Mouse (Mus musculus) heart, postnatal 25 days (tissue): ENCODE measurements around the gene Prkca. TPM values are rescaled to one million over a fixed set of nuclear protein-coding genes. Genes with fewer than 3 reads are reported as not detected.

ENCODE experiments used
- DNase-seq: peaks from one replicate; pipeline ENCODE4 v3.0.0; 2022; ENCODE audit warnings: low spot score
- intact Hi-C: fragments of 180-260 bp; cut with DNase I; formaldehyde crosslinking; loops from one replicate; pipeline ENCODE4 v1.15.1; 2025
- total RNA-seq, 2 experiments: library from RNA; stranded (reverse); gene quantifications; 2 replicates each; pipeline ENCODE4 v1.2.3; 2021

The Prkca gene
- total RNA-seq, 2 experiments from 2014 or later, result 39.0 to 39.7 TPM

DNA sequence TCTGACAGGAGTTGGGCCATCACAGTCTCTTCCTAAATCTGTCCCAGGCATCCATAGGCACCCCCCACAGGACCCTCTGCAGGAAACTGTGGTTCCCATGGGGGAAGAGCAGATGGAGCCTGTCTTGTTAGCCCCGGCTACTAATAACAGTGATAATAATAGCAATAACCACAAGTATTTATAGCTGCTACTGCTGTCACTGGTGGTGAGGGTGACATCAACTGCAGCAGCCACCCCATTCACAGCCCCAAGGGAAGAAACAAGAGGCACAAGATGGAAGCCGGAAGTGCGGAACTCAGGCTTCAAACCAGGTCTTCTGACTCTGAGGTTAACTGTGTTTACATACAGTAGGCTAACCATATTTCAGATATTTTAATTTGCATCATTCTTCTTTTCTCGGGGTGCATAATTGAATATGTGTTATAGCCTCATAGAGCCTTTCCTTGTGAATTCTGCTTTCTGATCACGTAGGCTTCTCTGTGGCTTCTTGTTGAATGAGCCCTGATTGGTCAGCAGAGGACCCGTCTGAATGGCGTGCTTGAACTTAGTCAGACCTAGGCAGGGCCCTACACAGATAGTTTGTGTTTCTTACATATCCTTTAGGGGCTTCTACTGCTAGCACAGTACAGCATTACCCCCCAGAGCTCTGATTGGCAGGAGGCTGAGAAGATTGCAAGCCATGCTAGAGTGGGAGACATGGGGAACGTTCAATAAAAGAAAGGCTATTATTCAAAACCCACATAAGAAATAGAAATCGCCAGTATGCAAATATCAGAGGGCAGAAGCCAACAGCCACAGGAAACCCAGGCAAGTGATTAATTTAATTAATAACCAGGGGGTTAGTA, 189.5 kb downstream of the Prkca start:
- intact Hi-C loops, result no loop called here
- DNase-seq, result no peak

GRCm38 (mm10) chr11:108152591-108152990, 191.1 kb downstream of the Prkca start:
- intact Hi-C loops, result no loop called here
- DNase-seq, result no peak

DNA sequence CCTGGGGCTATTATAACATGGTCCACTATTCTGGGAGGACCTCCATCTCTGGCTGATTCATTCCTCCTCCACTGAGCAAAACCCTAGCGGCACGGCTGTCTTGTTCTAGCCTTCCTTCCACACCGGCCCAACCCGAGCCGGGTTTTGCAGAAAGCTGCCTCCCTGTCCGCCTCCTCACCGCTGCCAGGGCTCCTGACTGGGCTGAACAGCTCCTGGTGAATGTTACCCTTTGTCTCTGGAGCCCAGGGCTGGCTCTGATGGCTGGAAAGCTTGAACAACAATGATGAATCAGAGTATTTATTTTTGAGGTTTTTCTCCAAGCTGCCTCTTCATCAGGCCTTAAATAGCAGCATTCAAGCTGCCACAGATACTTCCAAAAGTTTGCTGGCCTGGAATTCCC, 193.3 kb downstream of the Prkca start:
- intact Hi-C loops, result no loop called here
- DNase-seq, result peak; percentile 53

- DNase-seq, result no peak
- intact Hi-C loops, result no loop called here
Observed at GRCm38 (mm10) chr11:108149187-108149586, 194.5 kb downstream of the Prkca start.

DNA sequence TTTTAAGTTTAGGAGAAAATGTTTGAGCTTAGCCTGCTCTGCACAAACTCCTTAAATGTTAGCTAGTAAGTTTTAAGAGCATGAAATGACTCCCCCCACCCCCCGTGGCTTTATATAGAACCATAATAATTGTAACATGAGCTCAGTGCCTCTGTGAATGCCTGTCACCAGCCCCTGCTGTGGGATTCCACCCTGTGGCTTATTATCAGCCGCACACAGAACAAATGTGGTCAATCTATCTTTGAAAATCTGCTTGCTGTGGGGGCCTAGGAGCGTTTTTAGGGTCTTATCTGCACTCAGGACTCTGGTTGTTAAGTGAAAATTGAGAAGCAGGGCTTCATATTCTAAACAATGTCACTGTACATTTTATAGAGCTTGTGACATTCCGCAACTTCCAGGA, 195.2 kb downstream of the Prkca start:
- DNase-seq, result no peak
- intact Hi-C loops, result no loop called here

DNA sequence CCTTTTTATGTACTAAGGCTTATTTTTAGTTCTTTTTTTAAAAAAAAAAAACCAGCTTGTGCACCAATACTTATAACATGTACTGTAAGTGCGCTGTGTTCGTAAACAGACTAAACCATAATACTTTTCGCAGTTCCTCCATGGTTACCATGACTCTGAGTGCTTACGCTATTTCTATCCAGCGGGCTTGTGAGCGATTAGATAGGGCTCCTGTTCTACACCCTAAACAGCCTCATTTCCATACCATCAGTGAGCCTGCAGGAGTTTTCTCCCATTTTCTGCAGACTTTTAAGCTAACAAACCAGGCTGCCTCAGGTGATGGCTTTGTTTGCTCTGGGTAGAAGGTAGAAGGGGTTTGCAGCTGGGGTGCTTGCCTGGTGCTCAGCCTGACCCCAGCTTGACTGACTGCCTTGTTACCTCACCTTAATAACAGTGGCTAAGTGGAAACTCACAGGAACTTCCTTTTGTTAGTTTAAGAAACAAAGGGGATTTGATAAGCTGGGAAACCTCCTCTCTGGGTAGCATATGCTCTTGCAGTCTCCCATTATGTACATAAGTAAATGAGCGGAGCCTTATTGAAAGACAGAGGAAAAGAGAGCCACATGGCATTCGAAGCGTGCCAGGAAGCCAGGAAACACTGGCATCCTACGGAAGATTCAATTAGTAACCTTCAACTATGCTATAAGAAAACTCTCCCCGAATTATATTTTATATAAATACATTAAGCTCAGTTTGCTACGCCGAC, 197.8 kb downstream of the Prkca start:
- intact Hi-C loops, result no loop called here
- DNase-seq, result no peak

GRCm38 (mm10) chr11:108145128-108145527, 198.6 kb downstream of the Prkca start:
- intact Hi-C loops, result no loop called here
- no peak for DNase-seq

GRCm38 (mm10) chr11:108143739-108144138, 200.0 kb downstream of the Prkca start:
- intact Hi-C loops, result no loop called here
- DNase-seq, result no peak

DNA sequence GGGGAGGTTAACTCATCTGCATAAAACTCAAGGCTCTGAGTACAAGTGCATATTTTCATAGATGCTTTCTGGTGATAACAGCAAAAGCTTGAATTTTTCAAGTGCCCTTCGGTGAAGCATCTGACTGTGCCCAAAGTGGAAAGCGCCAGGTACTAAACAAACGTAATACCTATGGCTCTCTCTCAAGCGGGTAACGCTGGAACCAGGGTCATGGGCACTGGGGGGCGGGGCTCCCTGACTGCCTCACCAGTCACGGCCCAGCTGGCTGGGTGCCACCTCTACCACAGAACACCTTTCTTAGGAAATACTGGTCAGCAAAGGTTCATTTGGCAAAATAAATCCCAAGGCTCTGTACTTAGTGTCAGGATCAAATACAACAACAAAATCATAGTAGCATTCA, 203.7 kb downstream of the Prkca start:
- DNase-seq, result no peak
- intact Hi-C loops, result no loop called here

GRCm38 (mm10) chr11:108136341-108136740, 207.4 kb downstream of the Prkca start:
- no peak for DNase-seq
- intact Hi-C loops, result loop anchor here (5.0 kb wide), 1 partner anchor 206 kb away; the partner anchor contains the start of genes Apoh and Prkca

DNA sequence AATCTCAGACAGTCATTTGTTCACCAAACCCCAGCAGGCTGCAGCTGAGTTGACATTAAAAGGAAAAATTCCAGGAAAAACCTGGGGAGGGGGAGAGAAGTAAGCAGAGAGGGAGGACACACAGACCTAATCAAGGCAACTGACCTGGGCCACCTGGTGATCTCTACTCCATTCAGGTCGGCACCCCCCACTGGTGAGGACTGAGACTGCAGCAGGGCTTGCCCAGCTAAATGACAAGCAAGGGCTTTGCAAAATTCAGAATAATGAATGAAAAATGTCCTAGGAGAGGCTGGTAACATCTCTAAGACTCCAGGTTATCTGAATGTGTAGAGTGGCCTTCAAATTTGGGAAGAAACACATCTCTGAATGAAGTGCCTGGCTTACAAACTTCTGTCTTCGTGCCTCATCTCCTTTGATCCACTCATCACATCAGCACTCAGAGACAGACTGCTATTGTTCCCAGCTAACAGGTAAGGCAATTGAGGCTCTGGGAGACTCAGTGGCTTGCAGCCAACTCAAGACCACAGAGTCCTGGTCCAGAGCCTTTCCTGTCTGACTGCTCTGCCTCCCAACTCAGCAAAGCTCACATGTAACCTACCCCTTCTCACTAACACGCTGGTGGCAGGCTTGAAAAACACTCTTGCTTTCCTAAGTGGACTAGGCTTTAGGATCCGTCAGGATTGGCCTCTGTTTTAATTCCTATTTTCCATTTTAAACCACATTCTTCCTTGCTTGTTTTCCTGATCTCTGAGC, 208.1 kb downstream of the Prkca start:
- no peak for DNase-seq
- intact Hi-C loops, result loop anchor here (5.0 kb wide), 1 partner anchor 207 kb away; the partner anchor contains the start of genes Apoh and Prkca

DNA sequence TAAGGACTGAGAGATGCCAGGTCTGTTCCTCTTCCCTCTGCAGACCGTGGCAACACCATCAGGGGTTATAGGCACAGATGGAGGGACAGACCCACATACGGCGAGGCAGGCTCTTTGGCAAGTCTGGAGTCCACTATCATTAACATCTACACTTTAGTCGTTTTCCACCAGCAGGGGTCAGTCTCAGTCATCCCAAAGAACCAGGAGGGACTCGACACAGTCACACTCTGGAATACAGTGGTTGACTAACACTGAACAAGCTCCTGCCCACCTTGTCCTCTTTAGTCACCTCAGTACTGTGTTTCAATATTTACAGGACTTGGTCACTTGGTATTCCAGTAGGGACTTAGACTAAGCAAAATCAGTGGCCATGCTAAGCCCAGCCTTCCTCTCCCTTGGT, 215.1 kb downstream of the Prkca start:
- intact Hi-C loops, result loop anchor here (1.0 to 5.0 kb wide), 2 partner anchors 101 to 250 kb away; no protein-coding TSS in a partner anchor
- DNase-seq, result no peak

GRCm38 (mm10) chr11:108127908-108128307, 215.8 kb downstream of the Prkca start:
- intact Hi-C loops, result loop anchor here (1.0 to 5.0 kb wide), 2 partner anchors 101 to 250 kb away; no protein-coding TSS in a partner anchor
- DNase-seq, result no peak

- DNase-seq, result no peak
- intact Hi-C loops, result no loop called here
Observed at GRCm38 (mm10) chr11:108122486-108122885, 221.2 kb downstream of the Prkca start.

- DNase-seq, result no peak
- intact Hi-C loops, result no loop called here
Observed at GRCm38 (mm10) chr11:108120708-108121107, 223.0 kb downstream of the Prkca start.

DNA sequence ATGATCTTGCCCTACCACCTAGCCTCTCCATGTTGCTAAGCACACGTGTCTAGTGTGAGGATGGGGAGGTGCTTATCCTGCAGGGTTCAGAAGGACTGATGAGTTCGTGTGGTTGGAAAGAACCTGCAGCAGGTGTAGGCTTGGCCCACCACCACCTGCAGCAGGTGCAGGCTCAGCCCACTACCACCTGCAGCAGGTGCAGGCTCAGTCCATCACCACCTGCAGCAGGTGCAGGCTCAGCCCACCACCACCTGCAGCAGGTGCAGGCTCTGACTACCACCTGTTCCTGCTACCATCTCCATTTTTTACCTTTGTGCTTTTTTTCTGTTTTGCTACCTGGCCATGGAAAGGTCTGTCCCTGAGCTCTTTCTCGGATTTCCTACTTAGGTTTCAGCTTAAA, 223.9 kb downstream of the Prkca start:
- DNase-seq, result no peak
- intact Hi-C loops, result no loop called here

DNA sequence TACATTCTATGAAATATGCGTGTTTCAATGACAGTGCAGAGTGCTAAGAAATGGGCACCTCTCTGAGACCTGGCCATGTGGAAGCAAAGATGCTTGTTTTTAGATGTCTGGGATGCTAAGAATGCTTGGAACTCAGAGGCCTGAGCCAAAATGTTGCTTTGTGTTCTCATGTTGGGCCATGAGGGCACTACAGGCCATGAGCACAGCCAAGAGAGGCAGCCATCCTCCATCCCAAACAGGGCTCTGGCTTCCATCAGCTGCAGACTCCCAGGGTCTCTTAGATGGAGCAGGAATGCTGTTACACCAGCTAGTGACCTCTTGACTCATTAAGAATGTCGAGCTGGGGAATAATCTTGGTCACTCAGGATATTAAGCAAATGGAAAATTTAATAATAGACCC, 224.9 kb downstream of the Prkca start:
- DNase-seq, result no peak
- intact Hi-C loops, result no loop called here

- DNase-seq, result no peak
- intact Hi-C loops, result no loop called here
Observed at GRCm38 (mm10) chr11:108118221-108118620, 225.5 kb downstream of the Prkca start.

- no peak for DNase-seq
- intact Hi-C loops, result no loop called here
Observed at GRCm38 (mm10) chr11:108117360-108118050, 226.2 kb downstream of the Prkca start.

GRCm38 (mm10) chr11:108114091-108114490, 229.6 kb downstream of the Prkca start:
- intact Hi-C loops, result no loop called here

More at GRCm38 (mm10) chr11:108114091-108114490, 229.6 kb downstream of the Prkca start:
- DNase-seq, result no peak
